Mouse (Mus musculus): ENCODE measurements around the gene Mlst8. TPM values are rescaled to one million over a fixed set of nuclear protein-coding genes. Genes with fewer than 3 reads are reported as not detected.

Gene Mlst8
- total and polyA plus RNA-seq, 3 experiments: 35.4 to 57.3 TPM; not detected in 1

DNA sequence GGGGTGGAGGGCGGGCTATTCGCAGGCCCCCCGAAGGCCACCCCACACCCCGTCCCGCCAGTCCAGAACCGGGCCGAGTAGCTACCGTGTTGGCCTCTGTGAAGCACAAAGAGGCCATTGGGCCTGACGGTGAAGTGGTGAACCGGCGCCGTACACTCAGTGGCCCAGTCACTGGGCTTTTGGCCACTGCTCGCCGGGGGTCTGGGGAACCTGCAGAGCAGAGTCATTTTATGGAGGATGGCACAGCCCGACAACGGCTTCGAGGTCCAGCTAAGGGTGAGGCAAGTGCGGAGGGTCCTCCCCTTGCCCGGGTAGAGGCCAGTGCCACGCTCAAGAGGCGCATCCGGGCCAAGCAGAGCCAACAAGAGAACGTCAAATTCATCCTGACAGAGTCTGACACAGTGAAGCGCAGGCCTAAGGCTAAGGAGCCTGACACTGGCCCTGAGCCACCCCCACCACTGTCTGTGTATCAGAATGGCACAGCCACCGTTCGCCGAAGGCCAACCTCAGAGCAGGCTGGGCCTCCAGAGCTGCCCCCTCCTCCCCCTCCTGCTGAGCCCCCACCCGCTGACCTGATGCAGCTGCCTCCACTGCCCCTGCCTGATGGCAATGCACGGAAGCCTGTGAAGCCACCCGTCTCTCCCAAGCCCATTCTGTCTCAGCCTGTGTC lies 26.5 kb upstream of the Mlst8 start:
- H3K9me3 ChIP-seq (replicated peaks; ENCODE audit: insufficient read depth, low read length): no peaks in the 10 kb centered on the region
- no peak overlapping the region for H3K27ac ChIP-seq (ENCODE audit: control insufficient read depth, low read depth, low read length)
- H3K27me3 ChIP-seq (ENCODE audit: control insufficient read depth in 1 of 2, insufficient read depth in 2 of 2, low read length in 2 of 2): no peaks in the 10 kb centered on the region
- H3K36me3 ChIP-seq (ENCODE audit: control insufficient read depth in 1 of 2, insufficient read depth in 2 of 2, low read length in 2 of 2): no peaks in the 10 kb centered on the region; a peak in 1 of 4 replicates
- H3K9ac ChIP-seq (ENCODE audit: control insufficient read depth, low read depth, low read length, poor library complexity, severe bottlenecking): no peak overlapping the region
- H3K79me2 ChIP-seq (ENCODE audit: control insufficient read depth, insufficient read depth, low read length, poor library complexity): no peaks in the 10 kb centered on the region
- TF ChIP-seq MXI1 (IDR thresholded peaks at IDR 0.05; ENCODE audit: low read depth, low read length) (no peak), ELF1 (IDR thresholded peaks at IDR 0.05; ENCODE audit: low read depth, low read length) (no peak), CTCF (IDR thresholded peaks at IDR 0.05 in 2 of 3, conservative IDR thresholded peaks at IDR 0.05 in 1 of 3; ENCODE audit: control insufficient read depth in 1 of 3, insufficient read depth in 1 of 3, low read depth in 2 of 3, low read length in 3 of 3, poor library complexity in 1 of 3, severe bottlenecking in 1 of 3) (no peak), USF1 (IDR thresholded peaks at IDR 0.05; ENCODE audit: low read depth, low read length) (no peak)
- no peaks in the 10 kb centered on the region for H3K4me1 ChIP-seq (ENCODE audit: control insufficient read depth in 1 of 2, insufficient read depth in 2 of 2, low read length in 2 of 2)
- H3K4me3 ChIP-seq (ENCODE audit: control insufficient read depth in 1 of 2, insufficient read depth in 1 of 2, low read depth in 2 of 2, low read length in 2 of 2): no peak overlapping the region
- no peak for DNase-seq (ENCODE audit: low read depth, low spot score)

DNA sequence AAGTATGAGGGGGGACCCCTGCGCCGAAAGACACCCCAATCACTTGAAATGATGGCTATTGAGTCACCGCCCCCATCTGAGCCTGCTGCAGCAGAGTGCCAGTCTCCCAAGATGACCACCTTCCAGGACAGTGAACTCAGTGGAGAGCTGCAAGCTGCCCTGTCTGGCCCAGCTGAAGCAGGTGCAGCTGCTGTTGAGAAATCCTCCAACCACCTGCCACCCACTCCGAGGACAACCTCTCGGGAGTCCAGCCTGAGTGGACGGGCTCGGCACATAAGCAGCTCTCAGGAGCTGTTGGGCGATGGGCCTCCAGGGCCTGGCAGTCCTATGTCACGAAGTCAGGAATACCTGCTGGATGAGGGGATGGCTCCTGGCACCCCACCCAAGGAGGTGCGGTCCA lies 25.2 kb upstream of the Mlst8 start:
- Histone ChIP-seq H3K4me3 (ENCODE audit: control insufficient read depth in 1 of 2, insufficient read depth in 1 of 2, low read depth in 2 of 2, low read length in 2 of 2) (no peak overlapping the region), H3K4me1 (ENCODE audit: control insufficient read depth in 1 of 2, insufficient read depth in 2 of 2, low read length in 2 of 2) (no peaks in the 10 kb centered on the region), H3K27ac (ENCODE audit: control insufficient read depth, low read depth, low read length) (no peak overlapping the region), H3K9ac (ENCODE audit: control insufficient read depth, low read depth, low read length, poor library complexity, severe bottlenecking) (no peak overlapping the region), H3K79me2 (ENCODE audit: control insufficient read depth, insufficient read depth, low read length, poor library complexity) (no peaks in the 10 kb centered on the region), H3K27me3 (ENCODE audit: control insufficient read depth in 1 of 2, insufficient read depth in 2 of 2, low read length in 2 of 2) (no peaks in the 10 kb centered on the region), H3K36me3 (ENCODE audit: control insufficient read depth in 1 of 2, insufficient read depth in 2 of 2, low read length in 2 of 2) (no peaks in the 10 kb centered on the region), H3K9me3 (replicated peaks; ENCODE audit: insufficient read depth, low read length) (no peaks in the 10 kb centered on the region)
- DNase-seq (ENCODE audit: low read depth, low spot score): no peak
- TF ChIP-seq MEF2A (IDR thresholded peaks at IDR 0.05; ENCODE audit: extremely low read depth, insufficient replicate concordance, low read depth, low read length, poor library complexity, severe bottlenecking) (no peak), ZMIZ1 (IDR thresholded peaks at IDR 0.05; ENCODE audit: low read depth, low read length) (no peak), ZC3H11A (IDR thresholded peaks at IDR 0.05; ENCODE audit: low read depth, low read length) (no peak), RCOR1 (IDR thresholded peaks at IDR 0.05; ENCODE audit: low read depth, low read length) (no peak), ELF1 (IDR thresholded peaks at IDR 0.05; ENCODE audit: low read depth, low read length) (no peak), EP300 (IDR thresholded peaks at IDR 0.05; ENCODE audit: low read depth in 1 of 2, low read length in 2 of 2) (no peak), MYC (IDR thresholded peaks at IDR 0.05; ENCODE audit: low read depth, low read length) (no peak), ETS1 (IDR thresholded peaks at IDR 0.05; ENCODE audit: low read depth, low read length) (no peak), BHLHE40 (IDR thresholded peaks at IDR 0.05; ENCODE audit: borderline replicate concordance, low read depth, low read length) (no peak), MAX (IDR thresholded peaks at IDR 0.05; ENCODE audit: low read length) (no peak), TCF12 (IDR thresholded peaks at IDR 0.05; ENCODE audit: low read depth, low read length) (no peak), NRF1 (IDR thresholded peaks at IDR 0.05; ENCODE audit: insufficient read depth, low read depth, low read length, poor library complexity, severe bottlenecking) (no peak)

Measured in MEL (cell line).